Mouse (Mus musculus): ENCODE data around the gene Pepd.

DNA sequence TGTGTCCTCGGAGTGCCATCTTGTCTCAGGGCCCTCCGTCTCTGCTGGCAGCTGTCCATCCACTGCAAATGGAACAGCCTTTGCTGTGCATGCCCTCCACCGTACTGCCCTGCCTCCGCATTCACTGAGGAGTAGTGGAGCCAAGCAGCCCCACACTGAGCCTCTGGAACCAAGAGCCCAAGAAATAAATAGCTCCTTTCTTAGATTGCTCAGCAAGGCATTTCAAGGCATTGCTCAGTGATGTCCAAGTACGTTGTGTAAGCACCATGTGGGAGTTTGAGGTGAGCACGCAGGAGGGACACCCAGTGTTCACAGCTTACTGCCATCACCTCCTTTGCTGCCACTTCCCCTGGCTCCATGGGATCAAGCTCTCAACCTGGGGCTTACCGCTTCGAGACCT is 20.5 kb downstream of the Pepd start:
- no peak for TF ChIP-seq CHD2 (IDR thresholded peaks at IDR 0.05; ENCODE audit: low read depth, low read length)
- no peak for TF ChIP-seq MAFK (IDR thresholded peaks at IDR 0.05; ENCODE audit: insufficient read depth, low read depth, low read length)
- TF ChIP-seq ZNF384 (IDR thresholded peaks at IDR 0.05; ENCODE audit: low read depth, low read length) = no peak

All from ES-E14 (cell line).